Mouse (Mus musculus) heart, embryonic 13.5 days (tissue): Measurements from ENCODE around the gene Ganc. TPM values are rescaled to one million over a fixed set of nuclear protein-coding genes. Genes with fewer than 3 reads are reported as not detected.

ENCODE experiments used
- ATAC-seq: fragments of 200-750 bp; cut with Nextera tagmentation; 2 replicates; pipeline ENCODE4 v1.8.0; 2017; ENCODE audit warnings: moderate TSS enrichment; ENCODE audit not compliant: insufficient number of reproducible peaks, low FRiP score, low TSS enrichment; ENCODE audit errors: extremely low read depth
- H3K27ac ChIP-seq: fragments of 300-500 bp; sonication (generic); replicated peaks from 2 replicates; pipeline ENCODE4 v1.5.1; 2015; ENCODE audit warnings: moderate library complexity, mild to moderate bottlenecking, inconsistent platforms
- H3K27me3 ChIP-seq: fragments of 300-500 bp; sonication (generic); replicated peaks from 2 replicates; pipeline ENCODE4 v1.6.1; 2015; ENCODE audit warnings: mild to moderate bottlenecking, inconsistent platforms
- H3K36me3 ChIP-seq: fragments of 300-500 bp; sonication (generic); 2 replicates; pipeline ENCODE4 v1.6.1; 2015; ENCODE audit warnings: mild to moderate bottlenecking, inconsistent platforms
- H3K4me1 ChIP-seq: fragments of 300-500 bp; sonication (generic); 2 replicates; pipeline ENCODE4 v1.6.1; 2015; ENCODE audit warnings: inconsistent platforms
- H3K4me2 ChIP-seq: fragments of 300-500 bp; sonication (generic); 2 replicates; pipeline ENCODE4 v1.6.1; 2015; ENCODE audit warnings: inconsistent platforms, mild to moderate bottlenecking, moderate library complexity
- H3K4me3 ChIP-seq: fragments of 300-500 bp; sonication (generic); 2 replicates; pipeline ENCODE4 v1.5.1; 2015; ENCODE audit warnings: moderate library complexity, mild to moderate bottlenecking, inconsistent platforms
- H3K9ac ChIP-seq: fragments of 300-500 bp; sonication (generic); 2 replicates; pipeline ENCODE4 v1.6.1; 2015; ENCODE audit warnings: inconsistent platforms, mild to moderate bottlenecking, moderate library complexity
- H3K9me3 ChIP-seq: fragments of 300-500 bp; sonication (generic); 2 replicates; pipeline ENCODE4 v1.6.1; 2016; ENCODE audit warnings: inconsistent platforms
- WGBS: fragments of 180-500 bp; shearing (Covaris S2); methylation state at CpG from one replicate; pipeline ENCODE4 v1.1.7; 2015; ENCODE audit warnings: mixed read lengths; 5-methylcytosine and 5-hydroxymethylcytosine counted together
- polyA plus RNA-seq: library from polyadenylated mRNA; unstranded; fragments of >200 nt; fragmentation: Nextera tagmentation; extraction: Ambion mirVana; gene quantifications from 2 replicates; pipeline ENCODE4 v1.2.1, GENCODE M21; 2015

Ganc gene
- polyA plus RNA-seq, 1 experiment from 2014 or later = 8.7 TPM

DNA sequence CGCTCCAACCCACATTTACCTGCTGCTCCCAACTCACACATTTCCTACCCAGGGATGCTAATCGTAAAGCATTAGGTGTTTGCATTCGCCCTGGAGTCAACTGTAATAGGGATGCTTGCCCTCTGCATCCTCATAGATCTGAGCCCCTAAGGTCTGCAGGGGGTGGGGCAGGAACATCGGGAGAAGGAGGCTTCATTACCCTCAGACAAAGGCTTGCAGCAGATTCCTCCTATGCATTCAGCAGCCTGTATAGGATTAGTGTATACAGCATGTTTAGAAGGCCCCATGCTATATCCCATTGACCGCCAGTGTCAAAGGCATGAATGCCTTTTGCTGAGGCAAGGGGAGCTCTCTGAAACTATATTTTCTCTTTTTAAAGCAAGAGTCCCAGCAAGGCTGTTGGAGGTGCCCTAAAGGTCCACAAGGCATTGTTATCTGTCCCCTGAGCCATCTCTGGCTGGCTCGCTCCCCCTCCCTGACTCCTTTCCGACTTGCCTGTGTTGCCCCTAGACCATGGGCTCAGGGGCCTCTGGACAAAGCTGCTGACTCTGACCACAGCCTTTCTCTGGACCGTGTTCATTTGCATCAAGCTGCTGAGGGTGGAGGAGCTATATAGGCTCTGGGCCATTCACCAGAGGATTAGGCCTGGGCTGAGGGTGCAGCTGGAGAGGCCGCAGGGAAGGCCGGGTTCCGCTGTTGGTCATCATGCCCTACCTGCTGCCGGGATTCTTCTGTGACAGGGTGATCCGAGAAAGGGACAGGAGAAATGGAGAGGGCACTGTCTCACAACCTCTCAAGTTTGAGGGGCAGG is 72.8 kb downstream of the Ganc start:
- WGBS = 77% methylated on average over 13 of the region's 13 CpGs
- no peak overlapping the region for H3K4me2 ChIP-seq
- no peak overlapping the region for H3K4me3 ChIP-seq
- no peaks in the 10 kb centered on the region for H3K9me3 ChIP-seq
- no peaks in the 10 kb centered on the region for H3K36me3 ChIP-seq
- ATAC-seq = no peak
- H3K27ac ChIP-seq = no peak overlapping the region
- H3K9ac ChIP-seq = no peak overlapping the region
- H3K4me1 ChIP-seq = no peaks in the 10 kb centered on the region
- no peaks in the 10 kb centered on the region for H3K27me3 ChIP-seq

DNA sequence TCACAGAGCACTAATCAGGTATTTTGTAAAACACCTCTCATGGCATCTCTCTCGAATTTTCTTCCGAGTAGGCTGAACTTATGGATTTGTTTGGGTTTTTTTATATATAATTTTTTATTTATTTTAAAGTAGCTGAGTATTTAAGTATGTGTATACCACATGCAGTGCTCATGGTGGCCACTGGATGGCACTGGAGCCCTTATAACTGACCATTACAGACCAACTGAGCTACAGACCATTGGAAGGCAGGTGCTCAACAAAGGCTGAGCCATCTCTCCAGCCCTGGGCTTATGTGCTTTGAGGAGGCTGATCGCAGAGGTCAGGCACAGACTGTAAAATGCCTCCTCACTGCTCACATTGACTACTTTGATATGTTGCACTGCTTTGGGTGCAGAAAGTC is 74.9 kb downstream of the Ganc start:
- Histone ChIP-seq H3K27ac (no peak overlapping the region), H3K36me3 (no peaks in the 10 kb centered on the region), H3K27me3 (no peaks in the 10 kb centered on the region), H3K4me3 (no peak overlapping the region), H3K9ac (no peak overlapping the region), H3K4me2 (no peak overlapping the region), H3K9me3 (no peaks in the 10 kb centered on the region), H3K4me1 (peaks cover 18% of the 10 kb centered on the region)
- ATAC-seq = no peak
- 52% methylated on average over 3 of the region's 3 CpGs for WGBS

DNA sequence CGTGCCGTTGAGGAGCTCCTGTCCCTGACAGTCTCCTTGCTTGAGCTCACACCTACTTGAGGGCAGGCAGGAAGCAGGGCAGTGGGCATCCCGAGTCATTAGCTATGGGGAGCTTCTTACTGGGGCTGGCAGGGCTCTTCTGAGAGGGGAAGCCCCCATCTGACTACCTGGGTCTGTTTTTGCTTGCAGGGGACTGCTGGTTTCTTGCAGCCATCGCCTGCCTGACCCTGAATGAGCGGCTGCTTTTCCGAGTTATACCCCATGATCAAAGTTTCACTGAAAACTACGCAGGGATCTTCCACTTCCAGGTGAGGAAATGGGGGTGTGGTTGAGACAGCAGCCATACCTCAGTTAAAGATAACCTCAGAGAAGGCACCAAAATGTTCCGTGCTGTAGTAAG is 78.2 kb downstream of the Ganc start:
- peaks cover 21% of the 10 kb centered on the region for H3K4me1 ChIP-seq
- H3K27me3 ChIP-seq = no peaks in the 10 kb centered on the region
- H3K9ac ChIP-seq = no peak overlapping the region; the same call in 1 of the 2 replicates
- H3K9me3 ChIP-seq = no peaks in the 10 kb centered on the region
- ATAC-seq = no peak
- WGBS = 50% methylated on average over 8 of the region's 8 CpGs
- H3K4me2 ChIP-seq = no peak overlapping the region
- H3K27ac ChIP-seq = no peak overlapping the region
- no peak overlapping the region for H3K4me3 ChIP-seq
- no peaks in the 10 kb centered on the region for H3K36me3 ChIP-seq

DNA sequence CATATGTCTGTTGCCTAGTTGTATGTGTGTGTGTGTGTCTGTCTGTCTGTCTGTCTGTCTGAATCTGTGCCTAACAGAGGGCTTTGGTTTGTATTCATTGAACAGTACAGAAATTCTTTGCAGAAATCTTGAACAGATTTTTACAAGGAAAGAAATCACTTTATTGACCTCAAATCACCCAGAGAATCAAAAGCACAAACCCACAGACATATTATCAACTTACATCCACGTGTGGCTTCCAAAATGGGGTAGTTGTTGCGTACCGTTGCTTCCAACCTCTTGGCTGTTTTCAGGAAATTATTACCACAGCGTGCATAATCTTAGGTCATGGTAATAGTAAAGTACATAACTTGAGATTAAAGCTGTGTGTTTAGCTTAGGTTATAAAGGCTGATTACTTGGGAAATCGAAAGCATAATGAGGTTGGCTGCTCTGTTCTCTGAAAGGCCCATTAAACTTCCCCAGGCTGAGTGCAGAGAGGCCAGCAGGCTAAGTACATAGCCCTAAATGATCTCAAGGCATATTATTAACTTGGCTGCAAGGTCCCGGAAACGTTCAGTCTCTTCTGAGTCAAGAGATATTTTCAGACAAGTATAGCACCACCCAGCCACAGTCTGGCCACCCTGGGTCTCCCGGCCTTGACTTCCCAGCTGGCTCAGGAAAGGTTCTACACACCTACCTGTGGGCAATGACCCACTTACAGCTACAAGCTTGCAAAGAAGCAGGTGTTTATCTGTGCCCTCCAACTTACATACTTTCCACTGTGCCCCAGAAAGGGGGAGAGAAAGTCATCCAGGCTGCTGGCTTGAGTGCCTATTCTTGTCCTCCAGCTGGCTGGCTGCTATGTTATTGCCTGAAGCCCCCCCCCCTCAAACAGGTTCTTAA is 79.1 kb downstream of the Ganc start:
- Histone ChIP-seq H3K36me3 (no peaks in the 10 kb centered on the region), H3K4me2 (no peak overlapping the region), H3K9me3 (no peaks in the 10 kb centered on the region), H3K4me1 (peaks cover 21% of the 10 kb centered on the region), H3K4me3 (no peak overlapping the region), H3K9ac (peak overlapping the region; percentile 37; the same call in 1 of the 2 replicates), H3K27ac (peak overlapping the region; percentile 80), H3K27me3 (no peaks in the 10 kb centered on the region)
- WGBS = 67% methylated on average over 8 of the region's 8 CpGs
- ATAC-seq = no peak; the same call in 1 of the 2 replicates

DNA sequence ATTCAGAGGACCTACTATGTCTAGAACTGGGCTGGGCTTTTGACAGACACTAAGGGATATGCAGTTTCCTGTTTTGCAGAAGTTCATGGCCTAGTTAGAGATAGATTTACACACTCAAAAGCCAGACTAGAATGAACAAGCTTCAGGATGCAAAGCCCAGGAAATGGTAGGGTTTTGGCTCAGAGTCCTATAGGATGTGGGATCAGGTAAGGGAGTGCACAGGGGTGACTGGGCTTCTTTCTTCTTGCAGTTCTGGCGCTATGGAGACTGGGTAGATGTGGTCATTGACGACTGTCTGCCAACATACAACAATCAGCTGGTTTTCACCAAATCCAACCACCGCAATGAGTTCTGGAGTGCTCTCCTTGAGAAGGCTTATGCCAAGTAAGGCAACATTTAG is 80.5 kb downstream of the Ganc start:
- H3K27me3 ChIP-seq = no peaks in the 10 kb centered on the region
- no peaks in the 10 kb centered on the region for H3K36me3 ChIP-seq
- H3K9ac ChIP-seq = no peak overlapping the region
- H3K4me2 ChIP-seq = no peak overlapping the region
- no peak overlapping the region for H3K27ac ChIP-seq
- no peak for ATAC-seq
- no peaks in the 10 kb centered on the region for H3K9me3 ChIP-seq
- H3K4me1 ChIP-seq = peaks cover 21% of the 10 kb centered on the region
- no peak overlapping the region for H3K4me3 ChIP-seq
- 84% methylated on average over 3 of the region's 3 CpGs for WGBS

DNA sequence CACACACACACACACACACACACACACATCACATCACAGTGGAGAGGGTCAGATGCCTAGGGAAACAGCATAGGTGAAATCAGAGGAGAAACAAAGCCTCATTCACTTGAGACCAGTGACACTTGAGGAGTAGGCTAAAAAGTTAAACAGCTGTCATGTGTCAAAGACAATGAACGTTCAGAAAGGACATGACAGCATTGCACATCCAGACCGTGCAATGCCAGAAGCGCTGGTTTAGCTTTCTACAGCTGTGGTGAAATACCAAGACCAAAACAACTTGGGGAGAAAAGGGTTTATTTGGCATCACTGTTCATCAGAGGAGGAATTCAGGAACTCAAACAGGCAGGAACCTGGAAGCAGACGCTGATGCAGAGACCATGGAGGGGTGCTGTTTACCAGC is 89.6 kb downstream of the Ganc start:
- H3K9me3 ChIP-seq = no peaks in the 10 kb centered on the region
- no peak overlapping the region for H3K27ac ChIP-seq
- H3K4me1 ChIP-seq = peaks cover 13% of the 10 kb centered on the region
- no peak overlapping the region for H3K4me2 ChIP-seq
- H3K9ac ChIP-seq = no peak overlapping the region
- no peaks in the 10 kb centered on the region for H3K36me3 ChIP-seq
- H3K4me3 ChIP-seq = no peak overlapping the region
- no peaks in the 10 kb centered on the region for H3K27me3 ChIP-seq
- WGBS = 43% methylated on average over 4 of the region's 4 CpGs
- no peak for ATAC-seq

DNA sequence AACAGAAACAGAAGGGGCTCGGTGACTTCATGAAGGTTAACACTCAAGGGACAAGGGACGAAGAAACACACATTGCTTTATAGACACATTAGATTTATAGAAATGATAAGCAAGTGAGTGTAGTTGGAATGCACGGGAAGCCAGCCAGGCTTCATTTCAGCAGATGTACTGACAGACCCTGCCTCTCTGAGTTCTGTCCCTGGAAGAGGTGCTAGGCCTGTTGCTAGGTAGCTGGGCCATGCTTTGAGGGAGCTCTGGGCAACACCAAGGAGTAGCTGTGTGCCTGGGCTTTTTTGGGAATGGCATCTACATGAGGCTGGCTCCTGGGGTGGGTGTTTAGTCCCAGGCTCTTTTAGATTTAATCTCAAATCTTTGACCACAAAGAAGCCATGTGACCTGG is 92.8 kb downstream of the Ganc start:
- H3K27ac ChIP-seq = 0 out of 2 replicates have a peak overlapping the region, but pooled peaks have one; percentile 12
- no peak overlapping the region for H3K4me3 ChIP-seq
- no peak overlapping the region for H3K4me2 ChIP-seq
- no peaks in the 10 kb centered on the region for H3K9me3 ChIP-seq
- no peak for ATAC-seq
- H3K9ac ChIP-seq = 0 out of 2 replicates have a peak overlapping the region, but pooled peaks have one; percentile 10
- H3K36me3 ChIP-seq = no peaks in the 10 kb centered on the region
- no peaks in the 10 kb centered on the region for H3K27me3 ChIP-seq
- H3K4me1 ChIP-seq = peaks cover 37% of the 10 kb centered on the region
- 53% methylated on average over 3 of the region's 3 CpGs for WGBS

DNA sequence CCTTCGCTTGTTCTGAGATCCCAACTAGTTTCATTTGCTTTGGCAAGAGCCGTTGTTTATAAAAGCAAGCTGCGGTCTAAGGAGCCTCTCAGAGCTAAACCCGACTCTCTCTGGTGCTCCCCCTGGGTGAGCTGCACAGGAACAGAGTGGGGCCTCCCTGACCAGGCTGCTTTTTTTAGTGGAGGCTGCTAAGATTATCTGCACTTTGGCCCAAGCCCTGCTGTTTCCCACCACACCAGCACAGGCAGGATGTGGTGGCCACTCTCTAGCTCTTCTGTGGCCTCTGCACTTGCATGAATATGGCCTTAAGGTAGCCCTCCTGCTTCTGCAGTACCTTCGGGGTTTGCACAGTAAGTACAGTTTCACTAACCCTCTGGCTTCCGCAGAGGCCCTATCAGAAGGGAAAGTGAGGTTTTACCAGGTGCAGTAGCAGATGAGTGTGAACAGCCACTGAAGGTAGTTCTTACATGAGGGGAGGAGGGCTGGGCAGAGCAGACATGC is 96.3 kb downstream of the Ganc start:
- Histone ChIP-seq H3K4me3 (no peak overlapping the region), H3K9ac (peak overlapping the region; percentile 48), H3K27ac (peak overlapping the region; percentile 88), H3K4me2 (peak overlapping the region; percentile 24; the same call in 1 of the 2 replicates), H3K36me3 (peaks cover 15% of the 10 kb centered on the region), H3K9me3 (no peaks in the 10 kb centered on the region), H3K27me3 (no peaks in the 10 kb centered on the region), H3K4me1 (peaks cover 57% of the 10 kb centered on the region)
- ATAC-seq = no peak
- 39% methylated on average over 6 of the region's 6 CpGs for WGBS

DNA sequence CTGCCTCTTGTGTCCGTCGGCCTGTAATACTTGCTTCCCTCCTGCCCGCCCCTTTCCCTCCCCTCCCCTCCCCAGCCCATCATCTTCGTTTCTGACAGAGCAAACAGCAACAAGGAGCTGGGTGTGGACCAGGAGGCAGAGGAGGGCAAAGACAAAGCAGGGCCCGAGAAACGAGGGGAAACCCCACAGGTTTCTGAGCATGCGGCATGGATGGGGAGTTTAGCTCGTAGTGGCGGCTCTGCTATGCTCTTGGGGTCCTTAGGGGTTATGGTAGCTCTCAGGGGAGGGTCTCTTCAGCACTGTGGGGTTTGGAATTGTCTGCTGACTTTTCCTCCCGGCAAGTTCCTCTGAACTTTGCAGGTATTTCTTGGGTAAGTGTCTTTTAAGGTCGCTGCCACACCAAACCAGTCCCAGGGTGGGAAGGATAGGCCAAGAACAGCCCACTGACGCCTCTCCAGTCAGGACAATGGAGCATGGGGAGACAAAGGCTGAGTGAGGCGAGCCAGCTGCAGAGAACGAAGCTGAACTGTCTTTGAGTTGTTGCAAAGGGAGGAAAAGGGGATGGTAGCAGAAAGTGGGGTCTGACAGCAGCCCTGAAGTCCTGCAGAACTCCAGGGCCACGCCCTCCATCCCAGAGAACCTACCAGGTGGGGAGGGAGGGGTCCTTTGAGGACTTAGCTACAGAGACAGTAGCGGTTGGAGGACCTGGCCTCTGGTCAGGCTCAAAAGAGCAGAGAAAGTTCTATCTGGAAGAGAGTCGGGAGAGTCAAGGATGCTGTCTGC is 97.6 kb downstream of the Ganc start:
- Histone ChIP-seq H3K4me3 (no peak overlapping the region), H3K4me2 (no peak overlapping the region), H3K4me1 (peaks cover 54% of the 10 kb centered on the region), H3K9ac (0 out of 2 replicates have a peak overlapping the region, but pooled peaks have one; percentile 58), H3K27ac (no peak overlapping the region), H3K27me3 (no peaks in the 10 kb centered on the region), H3K9me3 (0 out of 2 replicates have a peak, but pooled peaks cover 6% of the 10 kb centered on the region), H3K36me3 (peaks cover 28% of the 10 kb centered on the region)
- ATAC-seq = no peak
- 52% methylated on average over 17 of the region's 17 CpGs for WGBS

DNA sequence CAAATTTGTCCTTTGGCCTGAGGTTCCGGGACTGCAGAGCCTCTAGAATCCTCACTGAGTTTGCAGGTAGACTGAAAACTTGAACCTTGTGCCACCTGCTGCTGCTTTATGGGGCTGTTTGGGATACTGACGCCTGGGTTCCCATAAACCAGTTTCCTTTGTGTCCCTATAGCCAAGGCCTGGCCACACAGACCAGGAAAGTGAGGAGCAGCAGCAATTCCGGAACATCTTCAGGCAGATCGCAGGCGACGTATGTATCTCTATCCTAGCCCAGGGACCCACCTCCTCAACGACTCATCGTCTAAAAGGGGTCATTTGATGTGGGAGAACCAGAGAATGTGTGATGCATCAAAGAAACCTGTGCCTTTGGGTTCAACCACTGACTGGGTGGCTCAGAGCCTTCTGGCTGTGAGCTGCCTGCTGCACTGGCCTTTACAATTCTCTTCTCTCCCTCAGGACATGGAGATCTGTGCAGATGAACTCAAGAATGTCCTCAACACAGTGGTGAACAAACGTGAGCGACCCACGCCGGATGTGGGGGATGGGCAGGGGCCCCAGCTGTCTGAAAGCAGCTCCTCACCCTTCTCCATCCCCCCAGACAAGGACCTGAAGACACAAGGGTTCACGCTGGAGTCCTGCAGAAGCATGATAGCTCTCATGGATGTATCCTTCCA is 98.4 kb downstream of the Ganc start:
- 0 out of 2 replicates have a peak, but pooled peaks cover 6% of the 10 kb centered on the region for H3K9me3 ChIP-seq
- 58% methylated on average over 13 of the region's 13 CpGs for WGBS
- H3K4me1 ChIP-seq = peaks cover 47% of the 10 kb centered on the region
- no peaks in the 10 kb centered on the region for H3K27me3 ChIP-seq
- peaks cover 35% of the 10 kb centered on the region for H3K36me3 ChIP-seq
- H3K27ac ChIP-seq = 0 out of 2 replicates have a peak overlapping the region, but pooled peaks have one; percentile 2
- H3K4me2 ChIP-seq = no peak overlapping the region
- H3K9ac ChIP-seq = peak overlapping the region; percentile 19; the same call in 1 of the 2 replicates
- ATAC-seq = no peak
- H3K4me3 ChIP-seq = no peak overlapping the region
